Mouse (Mus musculus): ENCODE measurements around the gene Lig1. TPM values are rescaled to one million over a fixed set of nuclear protein-coding genes. Genes with fewer than 3 reads are reported as not detected.
"Not testable (repeated sequence)": the region's sequence is repeated elsewhere in the genome, so short reads cannot be mapped to it uniquely, and the experiment has no call there.

The Lig1 gene
- total and polyA plus RNA-seq, 3 experiments = 1.6 to 2.7 (median 2.6) TPM

DNA sequence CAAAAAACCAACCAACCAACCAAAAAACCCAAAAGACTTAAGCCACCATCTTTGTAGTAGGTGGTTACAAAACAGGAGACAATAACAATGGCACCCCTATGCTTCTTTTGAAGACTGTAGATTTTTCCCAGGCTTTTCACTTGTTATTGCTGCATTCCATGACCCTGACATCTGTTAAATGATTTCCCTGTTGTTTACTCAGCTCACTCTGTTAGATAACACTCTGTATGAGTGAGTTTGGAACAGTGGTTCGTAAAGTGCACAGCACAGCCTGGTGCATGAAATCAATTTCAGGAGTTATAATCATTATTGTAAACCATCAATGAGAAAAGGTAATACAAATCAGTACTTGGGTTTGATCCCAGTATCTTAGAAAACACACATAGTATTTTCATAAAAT, 5.4 kb upstream of the Lig1 start:
- intact Hi-C loops (cut with DNase I) = no loop called here

GRCm38 (mm10) chr7:13277833-13278232, 750 bp downstream of the Lig1 start:
- Histone ChIP-seq H3K4me1 (ENCODE audit: control insufficient read depth, insufficient read depth, low read length) (peaks cover 2% of the 10 kb centered on the region), H3K79me2 (replicated peaks; ENCODE audit: control insufficient read depth, insufficient read depth, low read length) (no peaks in the 10 kb centered on the region), H3K27ac (peak overlapping the region; percentile 88), H3K27me3 (ENCODE audit: control insufficient read depth, insufficient read depth, low read length) (no peaks in the 10 kb centered on the region), H3K4me3 (peak overlapping the region; percentile 98), H3K9ac (ENCODE audit: low read depth, low read length) (peak overlapping the region; percentile 66), H3K36me3 (ENCODE audit: control insufficient read depth, insufficient read depth, low read length) (no peaks in the 10 kb centered on the region)
- intact Hi-C loops (cut with DNase I) = loop anchor here (5.0 kb wide), 2 partner anchors 226 to 396 kb away; partner anchors contain the start of genes Mzf1 and Zfp128
- no peak for DNase-seq
- TF ChIP-seq CTCF (IDR thresholded peaks at IDR 0.05) (no peak), POLR2A (IDR thresholded peaks at IDR 0.05; ENCODE audit: insufficient read depth, low read depth, low read length) (no peak), EP300 (IDR thresholded peaks at IDR 0.05; ENCODE audit: insufficient read depth, low read depth, low read length) (no peak)
- 15% methylated on average over 2 of the region's 2 CpGs for WGBS

More for the DNA sequence above, 5.4 kb upstream of the Lig1 start:
- H3K79me2 ChIP-seq (replicated peaks; ENCODE audit: control insufficient read depth, insufficient read depth, low read length) = no peaks in the 10 kb centered on the region
- TF ChIP-seq POLR2A (IDR thresholded peaks at IDR 0.05; ENCODE audit: insufficient read depth, low read depth, low read length) (no peak), CTCF (IDR thresholded peaks at IDR 0.05) (no peak), EP300 (IDR thresholded peaks at IDR 0.05; ENCODE audit: insufficient read depth, low read depth, low read length) (no peak)
- H3K9ac ChIP-seq (ENCODE audit: low read depth, low read length) = no peak overlapping the region
- no peak for DNase-seq
- no peaks in the 10 kb centered on the region for H3K36me3 ChIP-seq (ENCODE audit: control insufficient read depth, insufficient read depth, low read length)
- WGBS = 43% methylated on average over 1 of the region's 1 CpGs
- no peaks in the 10 kb centered on the region for H3K27me3 ChIP-seq (ENCODE audit: control insufficient read depth, insufficient read depth, low read length)
- no peak overlapping the region for H3K27ac ChIP-seq
- no peak overlapping the region for H3K4me3 ChIP-seq
- no peaks in the 10 kb centered on the region for H3K4me1 ChIP-seq (ENCODE audit: control insufficient read depth, insufficient read depth, low read length)

DNA sequence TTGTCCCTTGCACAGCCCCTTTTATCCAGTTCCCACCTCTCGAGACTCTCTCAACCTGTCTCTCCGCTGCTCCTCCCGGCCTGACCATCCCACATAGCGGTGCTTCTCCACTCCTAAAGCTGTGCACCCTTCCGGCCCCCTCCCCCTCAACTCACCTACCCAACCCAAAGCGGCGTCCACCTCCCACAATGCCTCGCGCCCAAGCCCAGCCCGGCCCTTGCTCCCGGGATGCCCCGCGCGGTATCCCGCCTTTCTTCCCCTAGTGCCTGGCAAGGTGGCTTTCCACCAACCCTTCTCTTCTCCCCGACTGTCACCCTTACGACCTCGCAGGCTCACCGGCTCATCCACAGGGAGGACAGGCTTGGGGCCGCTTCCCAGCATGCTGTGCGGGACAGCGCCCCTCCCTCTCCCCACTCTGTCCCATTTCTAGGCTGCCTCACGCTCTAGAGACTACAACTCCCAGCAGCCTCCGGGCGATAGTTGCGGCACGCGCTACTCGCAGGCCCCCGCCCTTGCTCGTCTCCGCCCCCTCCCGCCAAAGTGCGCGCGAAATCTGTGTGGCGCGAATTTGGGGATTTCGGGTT, 1.3 kb downstream of the Lig1 start, which contains the start of gene Zswim9:
TSS of gene Zswim9 (minus strand) at position 414 of the 584 bp plus-strand sequence.
- DNase-seq = peak; percentile 95
- WGBS = under 1% methylated on average over 39 of the region's 39 CpGs
- H3K79me2 ChIP-seq (replicated peaks; ENCODE audit: control insufficient read depth, insufficient read depth, low read length) = no peaks in the 10 kb centered on the region
- intact Hi-C loops (cut with DNase I) = loop anchor here (5.0 kb wide), 2 partner anchors 226 to 396 kb away; partner anchors contain the start of genes Mzf1 and Zfp128
- no peaks in the 10 kb centered on the region for H3K27me3 ChIP-seq (ENCODE audit: control insufficient read depth, insufficient read depth, low read length)
- peak; percentile 46; the same call in 1 of the 2 replicates for TF ChIP-seq POLR2A (IDR thresholded peaks at IDR 0.05; ENCODE audit: insufficient read depth, low read depth, low read length)
- 0 out of 2 replicates have a peak, but pooled peaks have one; percentile 37 for TF ChIP-seq EP300 (IDR thresholded peaks at IDR 0.05; ENCODE audit: insufficient read depth, low read depth, low read length)
- TF ChIP-seq CTCF (IDR thresholded peaks at IDR 0.05) = no peak; the same call in 1 of the 2 replicates
- H3K4me1 ChIP-seq (ENCODE audit: control insufficient read depth, insufficient read depth, low read length) = peaks cover 2% of the 10 kb centered on the region
- H3K4me3 ChIP-seq = peak within 1 kb of the TSS; percentile 98
- peak within 1 kb of the TSS; percentile 66 for H3K9ac ChIP-seq (ENCODE audit: low read depth, low read length)
- H3K36me3 ChIP-seq (ENCODE audit: control insufficient read depth, insufficient read depth, low read length) = no peaks in the 10 kb centered on the region
- peak within 1 kb of the TSS; percentile 88 for H3K27ac ChIP-seq

DNA sequence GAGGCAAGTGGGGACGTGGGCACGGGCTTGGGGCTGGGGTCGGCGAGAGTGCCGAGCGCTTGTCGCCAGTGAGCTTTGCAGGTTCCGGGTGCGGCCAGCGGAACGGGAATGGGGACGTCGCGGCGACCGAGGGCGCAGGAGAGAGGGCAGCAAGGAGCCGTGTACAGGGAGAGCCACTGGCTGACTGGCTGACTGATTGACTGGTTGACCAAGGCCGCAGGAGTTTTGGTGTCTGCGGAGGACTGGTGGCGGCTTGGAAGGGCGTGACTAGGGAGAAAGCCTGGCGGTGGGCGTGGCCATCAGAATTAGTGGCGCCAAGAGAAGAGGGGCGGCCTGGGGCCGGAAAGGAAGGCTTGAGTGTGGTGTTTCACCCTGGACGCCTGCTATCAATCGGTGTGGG, 1.9 kb downstream of the Lig1 start:
- H3K36me3 ChIP-seq (ENCODE audit: control insufficient read depth, insufficient read depth, low read length); H3K79me2 ChIP-seq (replicated peaks; ENCODE audit: control insufficient read depth, insufficient read depth, low read length); DNase-seq; H3K27me3 ChIP-seq (ENCODE audit: control insufficient read depth, insufficient read depth, low read length); H3K27ac ChIP-seq; H3K4me1 ChIP-seq (ENCODE audit: control insufficient read depth, insufficient read depth, low read length): not testable (repeated sequence)
- WGBS = 0% methylated on average over 14 of the region's 29 CpGs
- 0 out of 2 replicates have a peak overlapping the region, but pooled peaks have one; percentile 33 for H3K9ac ChIP-seq (ENCODE audit: low read depth, low read length)
- H3K4me3 ChIP-seq = peak overlapping the region; percentile 98
- intact Hi-C loops (cut with DNase I) = loop anchor here (5.0 kb wide), 2 partner anchors 227 to 397 kb away; partner anchors contain the start of genes Mzf1 and Zfp128

GRCm38 (mm10) chr7:13288621-13289020, 11.5 kb downstream of the Lig1 start:
- TF ChIP-seq EP300 (IDR thresholded peaks at IDR 0.05; ENCODE audit: insufficient read depth, low read depth, low read length) (no peak), CTCF (IDR thresholded peaks at IDR 0.05) (peak; percentile 72), POLR2A (IDR thresholded peaks at IDR 0.05; ENCODE audit: insufficient read depth, low read depth, low read length) (no peak)
- 47% methylated on average over 5 of the region's 5 CpGs for WGBS
- no peak for DNase-seq
- Histone ChIP-seq H3K4me3 (no peak overlapping the region), H3K27ac (no peak overlapping the region), H3K9ac (ENCODE audit: low read depth, low read length) (no peak overlapping the region), H3K4me1 (ENCODE audit: control insufficient read depth, insufficient read depth, low read length) (no peaks in the 10 kb centered on the region), H3K79me2 (replicated peaks; ENCODE audit: control insufficient read depth, insufficient read depth, low read length) (no peaks in the 10 kb centered on the region), H3K36me3 (ENCODE audit: control insufficient read depth, insufficient read depth, low read length) (no peaks in the 10 kb centered on the region), H3K27me3 (ENCODE audit: control insufficient read depth, insufficient read depth, low read length) (no peaks in the 10 kb centered on the region)
- intact Hi-C loops (cut with DNase I) = loop anchor here (10.0 kb wide), 1 partner anchor 814 kb away; the partner anchor contains the start of gene Zfp606

DNA sequence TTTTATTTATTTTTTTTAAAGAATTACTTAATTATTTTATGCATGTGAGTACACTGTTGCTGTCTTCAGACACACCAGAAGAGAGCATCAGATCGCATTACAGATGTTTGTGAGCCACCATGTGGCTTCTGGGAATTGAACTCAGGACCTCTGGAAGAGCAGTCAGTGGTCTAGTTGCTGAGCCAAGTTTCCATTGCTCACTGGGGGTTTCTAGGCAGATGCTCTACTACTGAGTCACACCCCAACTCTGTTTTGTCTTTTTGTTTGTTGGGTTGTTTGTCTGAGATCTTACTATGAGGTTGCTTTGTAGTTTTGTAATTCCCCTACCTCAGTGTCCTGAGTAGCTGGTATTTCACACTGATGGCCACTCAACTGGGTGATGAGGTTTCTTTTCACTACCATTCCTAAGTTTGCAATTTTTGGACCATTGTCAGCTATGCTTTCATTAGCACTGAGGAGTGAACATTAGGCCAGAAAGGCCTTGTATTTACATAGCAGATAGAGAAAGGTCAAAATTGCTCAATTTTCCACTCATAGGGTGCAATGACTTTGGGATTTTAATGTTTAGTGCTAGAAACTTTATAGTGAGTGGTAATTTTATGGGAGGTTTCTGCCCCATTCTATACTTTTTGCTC, 13.1 kb downstream of the Lig1 start:
- Histone ChIP-seq H3K4me3 (no peak overlapping the region), H3K4me1 (ENCODE audit: control insufficient read depth, insufficient read depth, low read length) (no peaks in the 10 kb centered on the region), H3K36me3 (ENCODE audit: control insufficient read depth, insufficient read depth, low read length) (no peaks in the 10 kb centered on the region), H3K27ac (no peak overlapping the region), H3K27me3 (ENCODE audit: control insufficient read depth, insufficient read depth, low read length) (no peaks in the 10 kb centered on the region), H3K79me2 (replicated peaks; ENCODE audit: control insufficient read depth, insufficient read depth, low read length) (no peaks in the 10 kb centered on the region), H3K9ac (ENCODE audit: low read depth, low read length) (no peak overlapping the region)
- no peak for TF ChIP-seq POLR2A (IDR thresholded peaks at IDR 0.05; ENCODE audit: insufficient read depth, low read depth, low read length)
- TF ChIP-seq CTCF (IDR thresholded peaks at IDR 0.05) = no peak
- TF ChIP-seq EP300 (IDR thresholded peaks at IDR 0.05; ENCODE audit: insufficient read depth, low read depth, low read length) = no peak
- 81% methylated on average over 1 of the region's 1 CpGs for WGBS
- intact Hi-C loops (cut with DNase I) = no loop called here
- no peak for DNase-seq

Data from heart, adult 2 months (tissue).